Mouse (Mus musculus): ENCODE data around the gene Shroom3. TPM values are rescaled to one million over a fixed set of nuclear protein-coding genes. Genes with fewer than 3 reads are reported as not detected.
A peak's percentile ranks its signal among the peaks of the same experiment; 100 is the strongest.

Gene Shroom3
- polyA plus RNA-seq, 1 experiment from 2014 or later, result 3.2 TPM

GRCm38 (mm10) chr5:92997428-92998120, 314.3 kb downstream of the Shroom3 start:
- 16% methylated on average over 5 of the region's 5 CpGs for WGBS

GRCm38 (mm10) chr5:92998494-92999016, 315.3 kb downstream of the Shroom3 start:
- 13% methylated on average over 5 of the region's 5 CpGs for WGBS
- no peak for ATAC-seq (ENCODE audit: insufficient number of reproducible peaks, low FRiP score, low TSS enrichment, low read depth)
- peaks cover 42% of the 10 kb centered on the region for H3K4me1 ChIP-seq

More at GRCm38 (mm10) chr5:92997428-92998120, 314.3 kb downstream of the Shroom3 start:
- ATAC-seq (ENCODE audit: insufficient number of reproducible peaks, low FRiP score, low TSS enrichment, low read depth), result peak; percentile 83
- Histone ChIP-seq H3K27me3 (no peaks in the 10 kb centered on the region), H3K9me3 (no peaks in the 10 kb centered on the region), H3K9ac (no peak overlapping the region), H3K27ac (peak overlapping the region; percentile 89), H3K4me2 (0 out of 2 replicates have a peak overlapping the region, but pooled peaks have one; percentile 2), H3K4me3 (no peak overlapping the region), H3K4me1 (peaks cover 42% of the 10 kb centered on the region), H3K36me3 (no peaks in the 10 kb centered on the region)

GRCm38 (mm10) chr5:93000060-93000459, 316.8 kb downstream of the Shroom3 start:
- peaks cover 43% of the 10 kb centered on the region for H3K4me1 ChIP-seq
- H3K4me2 ChIP-seq, result no peak overlapping the region
- ATAC-seq (ENCODE audit: insufficient number of reproducible peaks, low FRiP score, low TSS enrichment, low read depth), result no peak
- no peaks in the 10 kb centered on the region for H3K36me3 ChIP-seq
- H3K4me3 ChIP-seq, result no peak overlapping the region
- H3K9ac ChIP-seq, result no peak overlapping the region
- no peaks in the 10 kb centered on the region for H3K9me3 ChIP-seq
- 62% methylated on average over 6 of the region's 6 CpGs for WGBS
- H3K27ac ChIP-seq, result peak overlapping the region; percentile 86
- H3K27me3 ChIP-seq, result no peaks in the 10 kb centered on the region

More at GRCm38 (mm10) chr5:92998494-92999016, 315.3 kb downstream of the Shroom3 start:
- no peaks in the 10 kb centered on the region for H3K36me3 ChIP-seq
- H3K9me3 ChIP-seq, result no peaks in the 10 kb centered on the region
- H3K9ac ChIP-seq, result no peak overlapping the region
- H3K27me3 ChIP-seq, result no peaks in the 10 kb centered on the region
- peak overlapping the region; percentile 89 for H3K27ac ChIP-seq
- H3K4me3 ChIP-seq, result no peak overlapping the region
- no peak overlapping the region for H3K4me2 ChIP-seq

GRCm38 (mm10) chr5:93000774-93001757, 317.8 kb downstream of the Shroom3 start:
- WGBS, result 35% methylated on average over 17 of the region's 17 CpGs
- no peaks in the 10 kb centered on the region for H3K27me3 ChIP-seq
- H3K9ac ChIP-seq, result no peak overlapping the region
- H3K36me3 ChIP-seq, result no peaks in the 10 kb centered on the region
- no peaks in the 10 kb centered on the region for H3K9me3 ChIP-seq
- no peak overlapping the region for H3K4me2 ChIP-seq
- H3K4me1 ChIP-seq, result peaks cover 53% of the 10 kb centered on the region
- no peak overlapping the region for H3K4me3 ChIP-seq
- ATAC-seq (ENCODE audit: insufficient number of reproducible peaks, low FRiP score, low TSS enrichment, low read depth), result no peak
- peak overlapping the region; percentile 86 for H3K27ac ChIP-seq

GRCm38 (mm10) chr5:93002615-93003014, 319.4 kb downstream of the Shroom3 start:
- H3K9me3 ChIP-seq, result no peaks in the 10 kb centered on the region
- H3K9ac ChIP-seq, result no peak overlapping the region
- peaks cover 37% of the 10 kb centered on the region for H3K4me1 ChIP-seq
- no peaks in the 10 kb centered on the region for H3K27me3 ChIP-seq
- ATAC-seq (ENCODE audit: insufficient number of reproducible peaks, low FRiP score, low TSS enrichment, low read depth), result no peak
- H3K27ac ChIP-seq, result no peak overlapping the region
- H3K4me2 ChIP-seq, result no peak overlapping the region
- 87% methylated on average over 2 of the region's 2 CpGs for WGBS
- H3K4me3 ChIP-seq, result no peak overlapping the region
- H3K36me3 ChIP-seq, result no peaks in the 10 kb centered on the region

- Histone ChIP-seq H3K4me2 (peak overlapping the region; percentile 46), H3K4me3 (peak overlapping the region; percentile 27), H3K9me3 (no peaks in the 10 kb centered on the region), H3K4me1 (peaks cover 22% of the 10 kb centered on the region), H3K27me3 (no peaks in the 10 kb centered on the region), H3K9ac (no peak overlapping the region; the same call in 1 of the 2 replicates), H3K36me3 (no peaks in the 10 kb centered on the region), H3K27ac (peak overlapping the region; percentile 71)
- WGBS, result 8% methylated on average over 20 of the region's 20 CpGs
- ATAC-seq (ENCODE audit: insufficient number of reproducible peaks, low FRiP score, low TSS enrichment, low read depth), result no peak
These were observed 322.1 kb downstream of the Shroom3 start for GRCm38 (mm10) chr5:93005229-93005814.

GRCm38 (mm10) chr5:93005815-93006341, 322.6 kb downstream of the Shroom3 start:
- no peak for ATAC-seq (ENCODE audit: insufficient number of reproducible peaks, low FRiP score, low TSS enrichment, low read depth)
- H3K27me3 ChIP-seq, result no peaks in the 10 kb centered on the region
- H3K27ac ChIP-seq, result peak overlapping the region; percentile 71
- H3K4me3 ChIP-seq, result peak overlapping the region; percentile 27
- no peak overlapping the region; the same call in 1 of the 2 replicates for H3K9ac ChIP-seq
- peaks cover 16% of the 10 kb centered on the region for H3K4me1 ChIP-seq
- no peaks in the 10 kb centered on the region for H3K36me3 ChIP-seq
- H3K4me2 ChIP-seq, result peak overlapping the region; percentile 46
- no peaks in the 10 kb centered on the region for H3K9me3 ChIP-seq
- WGBS, result 51% methylated on average over 14 of the region's 14 CpGs

GRCm38 (mm10) chr5:93008256-93008655, 325.0 kb downstream of the Shroom3 start:
- Histone ChIP-seq H3K4me2 (no peak overlapping the region), H3K4me3 (no peak overlapping the region), H3K9me3 (no peaks in the 10 kb centered on the region), H3K9ac (no peak overlapping the region), H3K4me1 (peaks cover 11% of the 10 kb centered on the region), H3K27me3 (no peaks in the 10 kb centered on the region), H3K36me3 (no peaks in the 10 kb centered on the region), H3K27ac (no peak overlapping the region)
- ATAC-seq (ENCODE audit: insufficient number of reproducible peaks, low FRiP score, low TSS enrichment, low read depth), result no peak
- 91% methylated on average over 9 of the region's 9 CpGs for WGBS

MicroRNAs within 50 kb of the gene (microRNA counts, 519-probe panel; counts per million panel counts)
- 2,338 counts per million, percentile 46 among the panel's probes with 10 or more counts for microRNA mmu-miR-1961

Small RNA genes lying within 50 kb of the gene (microRNA-seq; reads per million reads assigned to microRNA genes)
- gene Mir1961, result not detected

Other genes with a start within 250 kb of the Shroom3 start
- gene Nup54, start 248.2 kb upstream of the Shroom3 start, polyA plus RNA-seq (2015; fragmentation: Nextera tagmentation; extraction: Ambion mirVana), result 45.4 and 47.7 TPM in 2 replicates
- gene Scarb2, start 176.6 kb upstream of the Shroom3 start, polyA plus RNA-seq (2015; fragmentation: Nextera tagmentation; extraction: Ambion mirVana), result 13.6 and 14.3 TPM in 2 replicates
- not detected in 2 replicates for gene Fam47e, start 128.4 kb upstream of the Shroom3 start, polyA plus RNA-seq (2015; fragmentation: Nextera tagmentation; extraction: Ambion mirVana)
- 28.6 and 64.6 TPM in 2 replicates for gene Stbd1, start 80.4 kb upstream of the Shroom3 start, polyA plus RNA-seq (2015; fragmentation: Nextera tagmentation; extraction: Ambion mirVana)
- 0.42 and 0.99 TPM in 2 replicates for gene Ccdc158, start 8.2 kb upstream of the Shroom3 start, polyA plus RNA-seq (2015; fragmentation: Nextera tagmentation; extraction: Ambion mirVana)

Data from limb, embryonic 15.5 days (tissue).